Mouse (Mus musculus) E14TG2a.4 (cell line): ENCODE measurements at regions not wholly inside any gene's neighbourhood (a gene's known extent, or its start where the extent isn't known, plus 50 kb on each side); places are given as distances from the start of the nearest gene placed in this dataset.

ENCODE experiments used
- CTCF ChIP-seq: conservative IDR thresholded peaks from 2 replicates; pipeline ENCODE4 v1.5.1; 2014; ENCODE audit warnings: low read length
- NANOG ChIP-seq: IDR thresholded peaks from 2 replicates; pipeline ENCODE4 v1.6.1; 2014; ENCODE audit warnings: borderline replicate concordance, low read length, mixed read lengths
- POU5F1 ChIP-seq: IDR thresholded peaks from 2 replicates; pipeline ENCODE4 v1.6.1; 2014; ENCODE audit warnings: low read length, borderline replicate concordance

DNA sequence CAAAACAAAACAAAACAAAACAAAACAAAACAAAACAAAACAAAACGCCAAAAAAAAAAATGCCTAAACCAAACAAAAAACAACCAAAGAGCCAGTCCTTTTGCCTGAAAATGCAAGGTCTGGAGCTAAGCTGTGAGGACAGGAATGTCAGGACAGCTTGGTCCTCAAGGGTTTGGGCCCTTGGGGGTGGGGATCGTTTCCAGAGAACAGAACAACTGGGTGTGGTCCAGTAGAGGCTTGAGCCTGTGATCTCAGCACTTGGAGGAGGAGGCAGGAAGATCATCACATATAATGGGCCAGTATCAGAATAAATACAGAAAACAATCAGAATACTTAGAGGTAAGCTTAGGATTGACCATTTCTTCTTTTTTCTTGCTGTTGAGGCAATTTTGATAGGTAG is 289.5 kb upstream of the Tgfbr2 start:
- TF ChIP-seq CTCF: no peak
- no peak for TF ChIP-seq NANOG
- TF ChIP-seq POU5F1: no peak
